Mouse (Mus musculus) megakaryocyte-erythroid progenitor cell, adult 5-6 weeks (primary cell): ENCODE measurements around the gene Acaca. TPM values are rescaled to one million over a fixed set of nuclear protein-coding genes. Genes with fewer than 3 reads are reported as not detected.
A peak's percentile ranks its signal among the peaks of the same experiment; 100 is the strongest.

ENCODE experiments used
- ATAC-seq: replicated peaks from 2 replicates; pipeline ENCODE4 v1.8.0; 2016; ENCODE audit warnings: mild to moderate bottlenecking, inconsistent platforms; ENCODE audit not compliant: severe bottlenecking, poor library complexity, low FRiP score, low TSS enrichment
- total RNA-seq, 2 experiments: library from RNA; stranded (forward) in 1 of 2; stranded (reverse) in 1 of 2; fragments of 200-1000, 215-1000 nt in 1 of 2; fragments of >200 nt in 1 of 2; fragmentation: Nextera tagmentation in 1 of 2; gene quantifications; 2 replicates each; pipeline ENCODE4 v1.2.3; 2014 to 2017

The Acaca gene
- total RNA-seq, 2 experiments from 2014 or later: 22.5 to 30.2 TPM

GRCm38 (mm10) chr11:84197607-84198402 lies 68.3 kb downstream of the Acaca start:
- no peak for ATAC-seq

DNA sequence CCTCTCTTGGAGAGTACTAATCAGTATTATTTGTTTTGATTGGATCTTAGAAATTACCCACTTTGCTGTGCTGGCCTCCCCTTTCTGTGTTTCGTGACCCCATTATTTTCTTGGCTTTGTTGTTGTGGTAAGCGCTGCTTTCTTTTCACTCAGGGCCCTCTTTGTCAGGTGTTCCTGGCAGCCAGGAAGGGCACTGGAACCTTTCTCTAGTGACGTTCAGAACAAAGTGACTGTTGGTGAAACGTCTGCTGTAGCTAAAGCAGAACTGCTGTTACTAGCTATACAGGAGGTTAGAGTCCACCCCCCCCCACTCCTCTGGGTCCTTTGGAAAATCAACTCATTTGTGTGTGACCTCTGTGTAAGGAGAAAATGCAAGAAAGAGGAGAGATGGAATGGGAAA lies 76.3 kb downstream of the Acaca start:
- ATAC-seq: no peak

- no peak for ATAC-seq
Observed at GRCm38 (mm10) chr11:84210876-84211275, 81.4 kb downstream of the Acaca start.

- no peak for ATAC-seq
Observed at GRCm38 (mm10) chr11:84218951-84219350, 89.5 kb downstream of the Acaca start.

DNA sequence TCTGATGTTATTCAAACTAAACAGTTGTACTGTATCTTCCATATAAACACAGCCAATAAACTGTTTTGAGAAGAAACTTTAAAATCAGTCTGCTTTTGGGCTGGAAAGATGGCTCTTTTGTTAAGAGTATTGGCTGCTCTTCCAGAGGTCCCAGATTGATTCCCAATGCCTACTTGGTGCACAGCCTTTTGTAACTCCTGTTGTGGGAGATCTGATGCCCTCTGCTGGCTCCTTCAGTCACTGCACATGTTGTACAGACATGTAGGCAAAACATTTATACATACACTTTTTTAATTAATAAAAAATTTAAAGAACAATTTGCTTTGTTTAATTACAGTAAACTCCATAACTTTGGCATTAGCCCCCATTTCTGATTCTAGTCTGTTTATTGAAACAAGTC lies 114.1 kb downstream of the Acaca start:
- ATAC-seq: peak; percentile 57; the same call in 1 of the 2 replicates

- no peak for ATAC-seq
Observed at GRCm38 (mm10) chr11:84247370-84247769, 117.9 kb downstream of the Acaca start.

GRCm38 (mm10) chr11:84251170-84251569 lies 121.7 kb downstream of the Acaca start:
- no peak for ATAC-seq

GRCm38 (mm10) chr11:84252425-84252824 lies 123.0 kb downstream of the Acaca start:
- no peak for ATAC-seq

DNA sequence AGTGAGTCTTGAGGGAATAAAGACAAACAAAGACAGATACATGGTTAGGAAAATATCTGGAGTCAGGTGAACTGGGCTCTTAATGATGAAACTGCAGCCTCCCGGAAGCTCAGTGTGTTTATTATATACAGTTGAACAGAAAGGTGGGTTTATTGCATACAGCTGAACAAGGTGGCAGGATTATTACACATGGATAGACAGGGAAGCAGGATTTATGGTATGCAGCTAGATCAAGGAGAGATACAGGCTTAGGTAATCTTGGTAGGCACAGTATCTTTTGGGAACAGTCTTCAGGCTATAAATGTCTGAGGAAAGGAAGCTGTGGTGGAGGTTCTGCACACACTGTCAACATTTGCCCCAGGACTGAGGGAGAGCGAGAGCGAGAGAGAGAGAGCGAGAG lies 126.4 kb downstream of the Acaca start:
- ATAC-seq: no peak

DNA sequence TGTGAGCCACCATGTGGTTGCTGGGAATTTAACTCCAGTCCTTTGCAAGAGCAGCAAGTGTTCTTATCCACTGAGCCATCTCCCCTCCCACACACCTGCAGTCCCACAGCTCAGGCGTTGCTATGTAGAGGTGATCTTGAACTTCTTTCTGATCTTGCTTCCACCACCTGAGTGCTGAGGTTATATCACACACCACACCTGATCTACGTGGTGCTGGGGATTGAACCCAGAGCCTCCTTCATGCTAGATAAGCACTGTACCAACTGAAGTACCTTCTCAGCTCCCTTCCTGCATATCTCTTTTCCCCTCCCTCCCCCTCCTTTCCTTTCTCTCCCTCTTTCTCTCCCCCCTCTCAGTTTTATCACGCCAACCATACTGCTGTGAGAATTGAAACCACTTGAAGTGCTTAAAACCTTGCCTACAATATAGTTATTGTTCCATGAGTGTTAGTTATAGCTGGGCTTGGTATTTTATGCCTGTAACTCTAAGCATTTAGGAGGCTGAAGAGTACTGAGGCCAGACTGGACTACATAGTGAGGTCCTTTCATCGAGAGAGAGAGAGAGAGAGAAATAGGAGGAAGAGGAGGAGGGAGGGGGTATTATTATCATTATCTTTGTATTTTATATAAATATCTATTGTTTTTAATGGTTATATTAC lies 128.7 kb downstream of the Acaca start:
- peak; percentile 85 for ATAC-seq

GRCm38 (mm10) chr11:84264490-84264889 lies 135.0 kb downstream of the Acaca start:
- no peak for ATAC-seq

DNA sequence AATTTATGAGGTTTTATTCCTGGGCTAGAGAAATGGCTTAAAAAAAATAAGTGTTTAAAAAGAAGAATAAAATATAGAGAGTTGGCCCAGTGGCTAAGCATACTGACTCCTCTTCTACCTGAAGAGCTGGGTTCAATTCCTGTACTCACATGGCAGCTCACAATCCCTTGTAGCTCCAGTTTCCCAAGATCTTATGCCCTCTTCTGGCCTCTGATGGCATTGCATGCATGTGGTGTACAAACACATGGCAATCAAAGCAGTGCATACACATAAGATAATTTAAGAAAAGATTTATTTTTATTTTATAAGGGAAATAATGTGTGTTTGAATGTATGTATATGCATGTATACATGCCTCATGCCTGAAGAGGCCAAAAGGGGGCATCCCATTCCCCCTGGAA lies 138.6 kb downstream of the Acaca start:
- no peak for ATAC-seq

- no peak for ATAC-seq
Observed at GRCm38 (mm10) chr11:84270511-84270910, 141.0 kb downstream of the Acaca start.

DNA sequence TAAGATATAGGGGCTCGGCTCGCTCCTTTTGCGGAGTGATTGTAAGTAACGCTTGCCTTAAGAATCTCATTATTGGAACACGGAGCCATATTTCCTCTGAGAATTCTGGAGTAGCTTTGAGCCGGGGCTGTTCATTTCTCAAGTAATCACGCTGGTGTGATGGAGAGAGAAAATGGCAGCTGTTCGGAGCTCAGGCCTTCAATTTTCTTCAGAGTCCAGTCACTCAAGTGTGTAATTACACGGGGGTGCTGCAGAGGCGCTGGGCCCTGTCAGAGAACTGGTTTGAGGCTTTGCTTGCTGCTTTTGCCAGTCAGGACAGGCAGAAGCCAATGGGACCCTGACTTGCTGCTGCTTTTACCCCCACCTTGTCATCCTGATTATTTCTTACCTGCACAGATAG lies 142.5 kb downstream of the Acaca start:
- no peak for ATAC-seq

DNA sequence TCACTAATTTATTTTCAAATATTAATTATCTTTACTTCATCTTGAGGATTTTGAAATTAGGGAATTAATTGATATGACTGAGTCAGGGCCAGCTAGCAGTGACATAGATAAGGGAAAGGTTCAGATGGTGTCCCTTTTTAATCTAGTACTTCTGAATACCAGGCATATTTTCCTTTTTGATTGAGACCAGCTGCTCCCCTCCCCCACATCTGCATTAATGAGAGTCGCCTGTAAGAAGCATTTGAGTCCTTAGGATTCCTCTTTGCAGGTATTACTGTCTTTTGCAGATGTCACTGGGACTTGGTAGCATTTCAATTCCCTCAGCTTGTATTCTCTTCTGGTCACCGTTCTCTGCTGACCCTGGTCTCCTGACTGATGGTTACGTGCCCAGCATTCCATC lies 143.1 kb downstream of the Acaca start:
- no peak for ATAC-seq

GRCm38 (mm10) chr11:84276979-84277378 lies 147.5 kb downstream of the Acaca start:
- no peak for ATAC-seq

- ATAC-seq: no peak
Observed at GRCm38 (mm10) chr11:84281280-84281679, 151.8 kb downstream of the Acaca start.

DNA sequence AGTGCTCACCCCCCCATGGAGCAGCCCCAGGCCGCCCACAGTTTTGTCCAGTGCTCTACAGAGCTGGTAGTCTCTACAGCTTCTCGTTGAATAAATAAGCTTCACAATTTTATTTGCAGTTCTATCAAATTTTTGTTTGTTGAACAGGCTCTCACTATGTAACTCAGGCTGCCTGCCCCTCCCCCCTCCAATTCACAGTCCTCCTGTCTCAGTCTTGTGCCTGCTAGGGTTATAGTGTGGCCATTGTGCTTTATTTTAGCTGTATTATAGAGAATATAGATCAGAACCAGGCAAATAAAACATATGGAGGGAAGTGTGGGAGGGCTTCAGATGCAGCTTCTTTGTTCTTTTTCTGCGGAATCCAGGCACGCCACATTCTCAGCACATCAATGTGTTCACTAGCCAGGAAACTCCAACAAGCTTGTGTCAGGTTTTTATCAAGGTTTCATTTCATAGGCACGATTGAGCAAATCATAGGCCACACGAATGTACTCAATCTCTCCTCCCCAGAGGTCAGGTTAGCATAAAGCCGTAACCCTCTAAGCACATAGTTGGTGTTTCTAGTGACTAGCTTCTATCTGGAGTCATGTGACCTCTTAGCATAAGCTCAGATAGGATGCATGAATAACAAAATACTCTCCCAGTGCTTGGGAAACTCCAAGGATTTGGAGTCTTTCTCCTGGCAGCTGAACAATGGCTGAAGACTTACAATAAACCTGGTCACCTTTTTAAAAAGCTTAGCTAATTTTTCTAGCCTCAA lies 153.7 kb downstream of the Acaca start:
- ATAC-seq: no peak

DNA sequence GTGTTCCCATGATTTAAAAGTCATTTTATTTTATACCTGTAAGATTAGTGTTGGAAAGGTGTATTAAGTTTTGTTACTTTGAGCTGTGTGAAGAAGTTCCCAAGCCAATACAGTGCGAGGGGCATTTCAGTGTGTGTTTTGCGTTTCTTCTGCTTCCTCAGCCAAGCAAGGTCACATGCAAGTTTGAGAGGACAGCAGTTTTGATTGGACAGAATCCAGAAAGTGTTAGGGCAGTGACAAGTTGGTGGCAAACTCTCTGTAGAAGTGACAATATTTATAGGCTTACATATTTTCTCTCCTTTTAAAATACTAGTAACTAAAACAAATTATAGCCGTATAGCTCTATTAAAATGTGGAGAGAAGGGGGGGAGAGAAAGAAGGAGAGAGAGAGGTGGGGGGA lies 161.3 kb downstream of the Acaca start:
- no peak for ATAC-seq

DNA sequence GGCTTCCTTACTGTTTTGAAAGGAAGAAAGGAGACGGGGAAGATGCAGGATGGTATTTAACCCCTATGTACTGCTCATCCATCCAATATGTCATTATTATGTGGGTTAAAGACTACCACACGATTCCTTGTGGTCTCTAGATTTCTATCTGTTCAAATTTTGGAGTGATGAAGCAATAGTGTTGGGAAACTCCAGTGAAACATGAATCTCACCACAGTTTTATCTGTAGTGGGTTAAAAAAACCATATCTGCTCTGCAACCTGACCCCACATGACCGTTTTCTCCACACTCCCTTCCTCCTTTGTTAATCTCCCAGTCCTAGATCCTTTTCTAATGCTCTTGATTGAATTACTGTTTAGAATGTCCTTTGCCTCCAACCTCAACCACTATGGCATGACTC lies 163.1 kb downstream of the Acaca start:
- ATAC-seq: no peak
